Mouse (Mus musculus): ENCODE measurements around the gene Il9. TPM values are rescaled to one million over a fixed set of nuclear protein-coding genes. Genes with fewer than 3 reads are reported as not detected.

The Il9 gene
- total and polyA plus RNA-seq, 2 experiments = not detected

- H3K79me2 ChIP-seq (ENCODE audit: control insufficient read depth, insufficient read depth, low read length) = no peaks in the 10 kb centered on the region
- no peaks in the 10 kb centered on the region for H3K27me3 ChIP-seq (ENCODE audit: control insufficient read depth, insufficient read depth, low read length)
- peaks cover 10% of the 10 kb centered on the region for H3K4me1 ChIP-seq (ENCODE audit: control insufficient read depth, insufficient read depth, low read length)
- no peak overlapping the region for H3K9ac ChIP-seq (ENCODE audit: low read depth, low read length)
- TF ChIP-seq POLR2A (IDR thresholded peaks at IDR 0.05; ENCODE audit: extremely low read depth, insufficient read depth, low read length) = no peak
- no peak for TF ChIP-seq CTCF (IDR thresholded peaks at IDR 0.05; ENCODE audit: low read depth, low read length)
- no peak for DNase-seq (ENCODE audit: extremely low read depth, low read depth, low spot score)
- H3K27ac ChIP-seq (replicated peaks; ENCODE audit: insufficient read depth, low read depth, low read length) = no peak overlapping the region
- WGBS = 78% methylated on average over 7 of the region's 7 CpGs
- no peaks in the 10 kb centered on the region for H3K36me3 ChIP-seq (ENCODE audit: control insufficient read depth, insufficient read depth, low read length)
- H3K4me3 ChIP-seq (ENCODE audit: insufficient read depth, low read depth, low read length) = no peak overlapping the region
Observed at GRCm38 (mm10) chr13:56443411-56443810, 38.6 kb downstream of the Il9 start.

GRCm38 (mm10) chr13:56438211-56439075 lies 43.6 kb downstream of the Il9 start, which contains the start of gene Slc25a48:
Gene Slc25a48 (plus strand): TSS chr13:56438355.
- peak within 1 kb of the TSS; percentile 64 for H3K4me3 ChIP-seq (ENCODE audit: insufficient read depth, low read depth, low read length)
- peak; percentile 99 for DNase-seq (ENCODE audit: extremely low read depth, low read depth, low spot score)
- H3K27ac ChIP-seq (replicated peaks; ENCODE audit: insufficient read depth, low read depth, low read length) = peak within 1 kb of the TSS; percentile 95
- peak; percentile 74; the same call in 1 of the 2 replicates for TF ChIP-seq POLR2A (IDR thresholded peaks at IDR 0.05; ENCODE audit: extremely low read depth, insufficient read depth, low read length)
- no peak for TF ChIP-seq CTCF (IDR thresholded peaks at IDR 0.05; ENCODE audit: low read depth, low read length)
- peaks cover 17% of the 10 kb centered on the region for H3K4me1 ChIP-seq (ENCODE audit: control insufficient read depth, insufficient read depth, low read length)
- H3K27me3 ChIP-seq (ENCODE audit: control insufficient read depth, insufficient read depth, low read length) = no peaks in the 10 kb centered on the region
- H3K36me3 ChIP-seq (ENCODE audit: control insufficient read depth, insufficient read depth, low read length) = no peaks in the 10 kb centered on the region
- no peaks in the 10 kb centered on the region for H3K79me2 ChIP-seq (ENCODE audit: control insufficient read depth, insufficient read depth, low read length)
- H3K9ac ChIP-seq (ENCODE audit: low read depth, low read length) = peak within 1 kb of the TSS; percentile 76
- WGBS = under 1% methylated on average over 51 of the region's 51 CpGs

GRCm38 (mm10) chr13:56435615-56436287 lies 46.3 kb downstream of the Il9 start:
- H3K27me3 ChIP-seq (ENCODE audit: control insufficient read depth, insufficient read depth, low read length) = no peaks in the 10 kb centered on the region
- no peak for DNase-seq (ENCODE audit: extremely low read depth, low read depth, low spot score)

GRCm38 (mm10) chr13:56434311-56434751 lies 47.7 kb downstream of the Il9 start:
- Histone ChIP-seq H3K4me1 (ENCODE audit: control insufficient read depth, insufficient read depth, low read length) (peaks cover 14% of the 10 kb centered on the region), H3K4me3 (ENCODE audit: insufficient read depth, low read depth, low read length) (no peak overlapping the region), H3K9ac (ENCODE audit: low read depth, low read length) (no peak overlapping the region), H3K79me2 (ENCODE audit: control insufficient read depth, insufficient read depth, low read length) (no peaks in the 10 kb centered on the region), H3K27me3 (ENCODE audit: control insufficient read depth, insufficient read depth, low read length) (no peaks in the 10 kb centered on the region), H3K27ac (replicated peaks; ENCODE audit: insufficient read depth, low read depth, low read length) (no peak overlapping the region), H3K36me3 (ENCODE audit: control insufficient read depth, insufficient read depth, low read length) (no peaks in the 10 kb centered on the region)
- 8% methylated on average over 9 of the region's 9 CpGs for WGBS
- no peak for TF ChIP-seq CTCF (IDR thresholded peaks at IDR 0.05; ENCODE audit: low read depth, low read length)
- no peak for TF ChIP-seq POLR2A (IDR thresholded peaks at IDR 0.05; ENCODE audit: extremely low read depth, insufficient read depth, low read length)
- DNase-seq (ENCODE audit: extremely low read depth, low read depth, low spot score) = peak; percentile 89

More at GRCm38 (mm10) chr13:56435615-56436287, 46.3 kb downstream of the Il9 start:
- Histone ChIP-seq H3K9ac (ENCODE audit: low read depth, low read length) (no peak overlapping the region), H3K4me1 (ENCODE audit: control insufficient read depth, insufficient read depth, low read length) (peaks cover 17% of the 10 kb centered on the region), H3K79me2 (ENCODE audit: control insufficient read depth, insufficient read depth, low read length) (no peaks in the 10 kb centered on the region), H3K27ac (replicated peaks; ENCODE audit: insufficient read depth, low read depth, low read length) (no peak overlapping the region), H3K4me3 (ENCODE audit: insufficient read depth, low read depth, low read length) (no peak overlapping the region), H3K36me3 (ENCODE audit: control insufficient read depth, insufficient read depth, low read length) (no peaks in the 10 kb centered on the region)
- TF ChIP-seq CTCF (IDR thresholded peaks at IDR 0.05; ENCODE audit: low read depth, low read length) (peak; percentile 22; the same call in 1 of the 2 replicates), POLR2A (IDR thresholded peaks at IDR 0.05; ENCODE audit: extremely low read depth, insufficient read depth, low read length) (no peak)
- 88% methylated on average over 10 of the region's 10 CpGs for WGBS

GRCm38 (mm10) chr13:56433466-56433865 lies 48.6 kb downstream of the Il9 start:
- no peak for DNase-seq (ENCODE audit: extremely low read depth, low read depth, low spot score)
- H3K79me2 ChIP-seq (ENCODE audit: control insufficient read depth, insufficient read depth, low read length) = no peaks in the 10 kb centered on the region
- H3K27ac ChIP-seq (replicated peaks; ENCODE audit: insufficient read depth, low read depth, low read length) = no peak overlapping the region
- no peaks in the 10 kb centered on the region for H3K27me3 ChIP-seq (ENCODE audit: control insufficient read depth, insufficient read depth, low read length)
- no peak overlapping the region for H3K9ac ChIP-seq (ENCODE audit: low read depth, low read length)
- TF ChIP-seq CTCF (IDR thresholded peaks at IDR 0.05; ENCODE audit: low read depth, low read length) (peak; percentile 81), POLR2A (IDR thresholded peaks at IDR 0.05; ENCODE audit: extremely low read depth, insufficient read depth, low read length) (no peak)
- no peaks in the 10 kb centered on the region for H3K36me3 ChIP-seq (ENCODE audit: control insufficient read depth, insufficient read depth, low read length)
- no peak overlapping the region for H3K4me3 ChIP-seq (ENCODE audit: insufficient read depth, low read depth, low read length)
- WGBS = 40% methylated on average over 10 of the region's 10 CpGs
- peaks cover 14% of the 10 kb centered on the region for H3K4me1 ChIP-seq (ENCODE audit: control insufficient read depth, insufficient read depth, low read length)

Data from liver, adult 2 months (tissue).